Mouse (Mus musculus) Muller cell, postnatal 12 days (primary cell): ENCODE data around the gene Anxa9.

Experiments
- DNase-seq: peaks from one replicate; pipeline ENCODE4 v3.0.0-alpha.2; 2015; ENCODE audit errors: inconsistent ontology term

Gene Anxa9

DNA sequence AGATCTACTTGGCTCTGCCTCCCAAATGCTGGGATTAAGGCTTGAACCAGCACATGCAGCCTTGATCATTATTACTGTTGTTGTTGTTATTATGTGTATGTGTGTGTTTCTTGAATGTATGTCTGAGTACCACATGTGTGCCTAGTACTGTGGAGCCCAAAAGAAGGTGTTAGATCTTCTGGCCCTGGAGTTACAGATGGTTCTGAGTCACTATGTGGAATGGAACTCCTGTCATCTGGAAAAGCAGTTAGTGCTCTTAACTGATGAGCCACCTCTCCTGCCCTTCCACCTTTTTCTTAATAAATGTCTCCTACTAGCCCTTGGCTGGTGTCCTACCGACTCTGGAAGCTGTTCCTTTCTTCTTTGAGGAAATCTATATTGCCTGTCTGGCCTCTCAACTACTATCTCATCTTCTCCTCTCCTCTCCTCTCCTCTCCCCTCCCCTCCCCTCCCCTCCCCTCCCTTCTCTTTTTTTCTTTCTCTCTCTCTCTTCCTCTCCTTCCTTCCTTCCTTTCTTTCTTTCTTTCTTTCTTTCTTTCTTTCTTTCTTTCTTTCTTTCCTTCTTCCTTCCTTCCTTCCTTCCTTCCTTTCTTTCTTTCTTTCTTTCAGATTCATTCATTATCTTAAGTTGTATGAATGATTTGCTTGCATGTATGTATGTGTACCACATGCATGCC, 59.2 kb downstream of the Anxa9 start:
- no peak for DNase-seq

DNA sequence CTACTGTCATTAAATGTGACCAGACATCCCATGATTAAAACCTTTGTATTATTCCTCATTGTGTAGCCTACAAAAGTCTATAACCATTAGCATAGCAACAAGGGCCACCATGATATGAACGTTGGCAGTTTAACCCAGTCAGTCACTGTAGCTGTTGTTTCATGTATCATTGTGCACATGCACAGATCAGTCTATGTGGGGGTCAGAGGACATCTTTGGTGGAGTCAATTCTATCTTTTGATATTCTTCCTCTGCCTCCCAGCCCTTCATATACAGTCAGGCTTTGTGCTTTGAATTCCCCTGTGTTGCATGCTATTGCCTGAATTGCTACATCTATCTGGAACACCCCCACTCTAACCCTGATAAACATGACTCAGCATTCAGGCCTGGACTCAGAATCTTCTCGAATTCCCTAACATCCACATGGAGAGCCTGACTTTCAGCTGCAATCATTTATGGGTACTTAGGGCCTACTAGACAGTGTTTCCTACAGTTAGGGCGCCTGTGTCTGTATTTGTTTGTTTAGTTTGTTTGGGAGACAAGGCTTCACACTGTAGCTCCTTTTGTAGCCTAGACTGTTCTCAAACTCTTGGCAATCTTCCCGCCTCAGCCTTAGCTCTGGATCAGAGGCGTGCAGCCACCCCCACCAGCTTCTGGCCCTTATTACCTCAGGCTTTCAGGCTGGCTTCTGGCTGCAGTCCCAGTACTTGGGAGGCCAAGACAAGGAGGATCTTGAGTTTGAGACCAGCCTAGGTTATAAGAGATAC, 60.3 kb downstream of the Anxa9 start:
- peak; percentile 18 for DNase-seq
